Mouse (Mus musculus) adrenal gland, postnatal 4 days (tissue): ENCODE results near the gene Gm20905. TPM values are rescaled to one million over a fixed set of nuclear protein-coding genes. Genes with fewer than 3 reads are reported as not detected.
"Not testable (repeated sequence)": the region's sequence is repeated elsewhere in the genome, so short reads cannot be mapped to it uniquely, and the experiment has no call there.

ENCODE experiments used
- DNase-seq, 2 experiments: peaks; one replicate each; pipeline ENCODE4 v3.0.0; 2021 to 2022; ENCODE audit warnings: low spot score in 2 of 2, mixed read lengths in 2 of 2
- long read RNA-seq, 2 experiments: library from polyadenylated mRNA; stranded (forward); transcript quantifications; one replicate each; pipeline ENCODE4 v2.0.0; 2021
- total RNA-seq, 2 experiments: library from RNA; stranded (reverse); gene quantifications; 2 replicates each; pipeline ENCODE4 v1.2.3; 2021

Gm20905 gene
- not detected for total RNA-seq
- long read RNA-seq, experiment 1 = 0 reads
- long read RNA-seq, experiment 2 = 0 reads

- DNase-seq = not testable (repeated sequence)
These were observed at the start of gene Gm20905 for GRCm38 (mm10) chrY:37259503-37259902. TSS of gene Gm20905 (minus strand) at chrY:37259603.
